Mouse (Mus musculus): ENCODE data around the gene Anks3. TPM values are rescaled to one million over a fixed set of nuclear protein-coding genes. Genes with fewer than 3 reads are reported as not detected.

The Anks3 gene
- total and polyA plus RNA-seq, 3 experiments = 17.5 to 36.6 (median 24.4) TPM

- Histone ChIP-seq H3K36me3 (replicated peaks) (peaks cover 3% of the 10 kb centered on the region), H3K27me3 (ENCODE audit: insufficient read depth, low read length) (peaks cover 27% of the 10 kb centered on the region), H3K4me3 (ENCODE audit: low read depth, low read length) (no peak overlapping the region), H3K9me3 (replicated peaks) (no peaks in the 10 kb centered on the region), H3K4me1 (ENCODE audit: insufficient read depth, low read depth, low read length) (peaks cover 6% of the 10 kb centered on the region; the same call in 1 of the 2 replicates)
- TF ChIP-seq TAL1 (conservative IDR thresholded peaks at IDR 0.05; ENCODE audit: low read depth, low read length) (no peak), CTCF (IDR thresholded peaks at IDR 0.05; ENCODE audit: low read depth, low read length) (no peak), POLR2AphosphoS5 (IDR thresholded peaks at IDR 0.05; ENCODE audit: insufficient replicate concordance, low read depth, low read length) (no peak), GATA1 (IDR thresholded peaks at IDR 0.05; ENCODE audit: borderline replicate concordance, low read length) (no peak), GATA2 (IDR thresholded peaks at IDR 0.05; ENCODE audit: borderline replicate concordance, low read depth, low read length) (no peak)
- ATAC-seq (ENCODE audit: extremely low read depth, insufficient number of reproducible peaks, low FRiP score, poor library complexity, severe bottlenecking) (no peak), DNase-seq (ENCODE audit: low spot score) (no peak)
Measured at GRCm38 (mm10) chr16:4971626-4972025, 7.6 kb upstream of the Anks3 start.

GRCm38 (mm10) chr16:4969055-4969843, 5.2 kb upstream of the Anks3 start:
- Histone ChIP-seq H3K9me3 (replicated peaks) (no peaks in the 10 kb centered on the region), H3K36me3 (replicated peaks) (peaks cover 9% of the 10 kb centered on the region), H3K4me1 (ENCODE audit: insufficient read depth, low read depth, low read length) (peaks cover 20% of the 10 kb centered on the region), H3K4me3 (ENCODE audit: low read depth, low read length) (no peak overlapping the region), H3K27me3 (ENCODE audit: insufficient read depth, low read length) (peaks cover 13% of the 10 kb centered on the region)
- DNase-seq (ENCODE audit: low spot score) = no peak
- no peak for ATAC-seq (ENCODE audit: extremely low read depth, insufficient number of reproducible peaks, low FRiP score, poor library complexity, severe bottlenecking)
- TF ChIP-seq CTCF (IDR thresholded peaks at IDR 0.05; ENCODE audit: low read depth, low read length) (no peak), GATA1 (IDR thresholded peaks at IDR 0.05; ENCODE audit: borderline replicate concordance, low read length) (no peak), GATA2 (IDR thresholded peaks at IDR 0.05; ENCODE audit: borderline replicate concordance, low read depth, low read length) (no peak), TAL1 (conservative IDR thresholded peaks at IDR 0.05; ENCODE audit: low read depth, low read length) (no peak), POLR2AphosphoS5 (IDR thresholded peaks at IDR 0.05; ENCODE audit: insufficient replicate concordance, low read depth, low read length) (no peak)

DNA sequence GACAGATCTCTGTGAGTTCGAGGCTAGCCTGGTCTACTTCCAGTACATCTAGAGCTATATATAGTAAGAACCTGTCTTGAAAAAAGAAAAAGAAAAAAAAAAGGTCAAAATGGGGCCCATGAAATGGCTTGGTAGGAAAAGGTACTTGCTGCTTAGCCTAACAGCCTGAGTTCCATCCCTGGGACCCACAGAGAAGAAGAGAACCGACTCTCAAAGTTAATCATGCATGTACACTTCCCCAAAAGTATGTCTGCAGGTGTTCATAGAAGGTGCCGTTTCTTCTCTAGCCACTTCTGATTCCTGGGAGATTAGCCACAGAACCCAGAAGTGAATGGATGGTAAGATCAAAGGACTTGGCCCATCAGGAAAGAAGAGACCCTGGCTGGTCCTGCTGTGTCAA, 4.4 kb upstream of the Anks3 start:
- no peak for TF ChIP-seq POLR2AphosphoS5 (IDR thresholded peaks at IDR 0.05; ENCODE audit: insufficient replicate concordance, low read depth, low read length)
- TF ChIP-seq CTCF (IDR thresholded peaks at IDR 0.05; ENCODE audit: low read depth, low read length) = no peak
- no peak for TF ChIP-seq TAL1 (conservative IDR thresholded peaks at IDR 0.05; ENCODE audit: low read depth, low read length)
- TF ChIP-seq GATA1 (IDR thresholded peaks at IDR 0.05; ENCODE audit: borderline replicate concordance, low read length) = no peak
- TF ChIP-seq GATA2 (IDR thresholded peaks at IDR 0.05; ENCODE audit: borderline replicate concordance, low read depth, low read length) = no peak
- peaks cover 21% of the 10 kb centered on the region for H3K4me1 ChIP-seq (ENCODE audit: insufficient read depth, low read depth, low read length)
- peaks cover 9% of the 10 kb centered on the region for H3K36me3 ChIP-seq (replicated peaks)
- no peaks in the 10 kb centered on the region for H3K9me3 ChIP-seq (replicated peaks)
- DNase-seq (ENCODE audit: low spot score) (no peak), ATAC-seq (ENCODE audit: extremely low read depth, insufficient number of reproducible peaks, low FRiP score, poor library complexity, severe bottlenecking) (no peak)
- H3K4me3 ChIP-seq (ENCODE audit: low read depth, low read length) = no peak overlapping the region
- peaks cover 6% of the 10 kb centered on the region; the same call in 1 of the 2 replicates for H3K27me3 ChIP-seq (ENCODE audit: insufficient read depth, low read length)

GRCm38 (mm10) chr16:4965392-4966129, 1.6 kb upstream of the Anks3 start:
- ATAC-seq (ENCODE audit: extremely low read depth, insufficient number of reproducible peaks, low FRiP score, poor library complexity, severe bottlenecking) (no peak), DNase-seq (ENCODE audit: low spot score) (no peak)
- H3K4me3 ChIP-seq (ENCODE audit: low read depth, low read length) = peak overlapping the region; percentile 47; the same call in 1 of the 2 replicates
- H3K4me1 ChIP-seq (ENCODE audit: insufficient read depth, low read depth, low read length) = peaks cover 44% of the 10 kb centered on the region
- peaks cover 24% of the 10 kb centered on the region for H3K36me3 ChIP-seq (replicated peaks)
- TF ChIP-seq POLR2AphosphoS5 (IDR thresholded peaks at IDR 0.05; ENCODE audit: insufficient replicate concordance, low read depth, low read length) (no peak), GATA2 (IDR thresholded peaks at IDR 0.05; ENCODE audit: borderline replicate concordance, low read depth, low read length) (no peak), GATA1 (IDR thresholded peaks at IDR 0.05; ENCODE audit: borderline replicate concordance, low read length) (no peak), CTCF (IDR thresholded peaks at IDR 0.05; ENCODE audit: low read depth, low read length) (no peak), TAL1 (conservative IDR thresholded peaks at IDR 0.05; ENCODE audit: low read depth, low read length) (no peak)
- no peaks in the 10 kb centered on the region for H3K9me3 ChIP-seq (replicated peaks)
- peaks cover 3% of the 10 kb centered on the region; the same call in 1 of the 2 replicates for H3K27me3 ChIP-seq (ENCODE audit: insufficient read depth, low read length)

GRCm38 (mm10) chr16:4964731-4965391, 856 bp upstream of the Anks3 start:
- peak overlapping the region; percentile 90 for H3K4me3 ChIP-seq (ENCODE audit: low read depth, low read length)
- ATAC-seq (ENCODE audit: extremely low read depth, insufficient number of reproducible peaks, low FRiP score, poor library complexity, severe bottlenecking) (no peak), DNase-seq (ENCODE audit: low spot score) (no peak)
- peaks cover 48% of the 10 kb centered on the region for H3K4me1 ChIP-seq (ENCODE audit: insufficient read depth, low read depth, low read length)
- TF ChIP-seq POLR2AphosphoS5 (IDR thresholded peaks at IDR 0.05; ENCODE audit: insufficient replicate concordance, low read depth, low read length) (no peak), GATA1 (IDR thresholded peaks at IDR 0.05; ENCODE audit: borderline replicate concordance, low read length) (no peak), GATA2 (IDR thresholded peaks at IDR 0.05; ENCODE audit: borderline replicate concordance, low read depth, low read length) (no peak), TAL1 (conservative IDR thresholded peaks at IDR 0.05; ENCODE audit: low read depth, low read length) (no peak), CTCF (IDR thresholded peaks at IDR 0.05; ENCODE audit: low read depth, low read length) (no peak)
- H3K36me3 ChIP-seq (replicated peaks) = peaks cover 31% of the 10 kb centered on the region
- H3K9me3 ChIP-seq (replicated peaks) = no peaks in the 10 kb centered on the region
- peaks cover 3% of the 10 kb centered on the region; the same call in 1 of the 2 replicates for H3K27me3 ChIP-seq (ENCODE audit: insufficient read depth, low read length)

Data from G1E (cell line).